Mouse (Mus musculus): ENCODE results near the gene Reln. TPM values are rescaled to one million over a fixed set of nuclear protein-coding genes. Genes with fewer than 3 reads are reported as not detected.

Reln gene
- polyA plus RNA-seq, 1 experiment from 2014 or later, result 118 TPM

DNA sequence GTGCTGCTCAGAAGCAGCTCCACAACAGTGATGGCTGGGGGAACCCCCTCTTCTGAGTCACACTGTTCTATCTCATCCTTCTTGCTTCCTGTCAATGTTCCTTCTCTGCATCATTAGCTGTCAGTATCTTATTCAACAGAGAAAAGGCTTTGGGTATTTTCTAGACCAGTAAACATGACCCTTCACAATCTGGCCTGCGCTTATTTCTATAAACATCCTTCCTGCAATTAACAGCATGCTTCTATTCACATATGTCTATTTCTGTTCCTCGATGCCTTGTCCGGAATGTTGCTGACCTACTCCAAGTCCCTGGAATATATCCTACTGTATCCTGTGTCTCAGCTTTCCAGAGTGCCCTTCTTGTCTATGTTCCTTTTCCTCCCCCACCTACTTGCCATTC is 89.2 kb downstream of the Reln start:
- WGBS, result 91% methylated on average over 3 of the region's 3 CpGs
- no peaks in the 10 kb centered on the region for H3K36me3 ChIP-seq (ENCODE audit: control insufficient read depth, insufficient read depth, low read length)
- H3K27me3 ChIP-seq (ENCODE audit: control insufficient read depth, insufficient read depth, low read length), result no peaks in the 10 kb centered on the region
- no peaks in the 10 kb centered on the region for H3K9me3 ChIP-seq (ENCODE audit: control insufficient read depth, low read length)
- H3K4me2 ChIP-seq (ENCODE audit: low read depth, low read length), result no peak overlapping the region
- no peak overlapping the region for H3K4me3 ChIP-seq (ENCODE audit: low read depth, low read length)
- H3K4me1 ChIP-seq (ENCODE audit: control insufficient read depth, insufficient read depth, low read length), result no peaks in the 10 kb centered on the region
- ATAC-seq (ENCODE audit: low read depth), result no peak
- H3K27ac ChIP-seq (ENCODE audit: low read depth, low read length), result no peak overlapping the region
- H3K9ac ChIP-seq (replicated peaks; ENCODE audit: low read depth, low read length), result no peak overlapping the region

DNA sequence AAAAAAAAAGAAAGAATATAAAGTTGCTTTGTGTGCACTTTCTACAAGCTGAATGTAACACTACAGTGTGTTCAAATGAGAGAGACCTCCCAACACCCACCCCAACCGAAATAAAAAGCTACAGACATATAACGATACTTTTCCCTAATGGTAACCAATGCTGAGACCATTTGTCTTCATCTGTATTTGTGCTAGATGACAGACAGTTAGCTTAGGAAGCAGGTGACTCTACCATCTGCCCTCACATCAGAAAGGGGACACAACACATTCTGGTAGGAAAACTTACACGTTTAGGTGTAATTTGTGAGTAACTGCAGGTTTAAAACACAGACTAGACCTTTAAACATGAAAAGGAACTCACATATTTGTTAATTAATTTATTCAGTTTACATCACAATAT is 90.6 kb downstream of the Reln start:
- WGBS, result 67% methylated on average over 3 of the region's 3 CpGs
- Histone ChIP-seq H3K27me3 (ENCODE audit: control insufficient read depth, insufficient read depth, low read length) (no peaks in the 10 kb centered on the region), H3K9ac (replicated peaks; ENCODE audit: low read depth, low read length) (no peak overlapping the region), H3K36me3 (ENCODE audit: control insufficient read depth, insufficient read depth, low read length) (no peaks in the 10 kb centered on the region), H3K4me3 (ENCODE audit: low read depth, low read length) (no peak overlapping the region), H3K4me1 (ENCODE audit: control insufficient read depth, insufficient read depth, low read length) (no peaks in the 10 kb centered on the region), H3K27ac (ENCODE audit: low read depth, low read length) (no peak overlapping the region), H3K9me3 (ENCODE audit: control insufficient read depth, low read length) (no peaks in the 10 kb centered on the region), H3K4me2 (ENCODE audit: low read depth, low read length) (no peak overlapping the region)
- ATAC-seq (ENCODE audit: low read depth), result no peak

DNA sequence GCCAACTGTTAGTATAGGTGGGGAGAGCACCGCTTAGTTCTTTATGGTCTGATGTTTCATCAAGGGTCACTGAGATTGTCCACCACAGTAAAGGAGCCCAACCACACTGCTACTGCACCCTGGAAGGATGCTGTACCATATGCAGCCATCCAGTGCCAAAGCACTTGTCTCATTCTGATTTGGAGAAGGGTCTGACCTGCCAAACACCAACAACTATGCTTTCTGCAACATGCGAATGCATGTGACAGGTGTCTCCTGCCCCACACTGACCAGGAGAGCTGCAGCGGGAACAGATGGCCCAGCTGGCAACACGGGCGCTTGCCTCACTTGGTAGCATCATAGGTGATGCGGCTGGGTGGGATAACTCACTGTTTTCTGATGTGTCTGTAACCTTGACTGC is 91.2 kb downstream of the Reln start:
- H3K4me3 ChIP-seq (ENCODE audit: low read depth, low read length), result no peak overlapping the region
- no peak overlapping the region for H3K4me2 ChIP-seq (ENCODE audit: low read depth, low read length)
- no peaks in the 10 kb centered on the region for H3K4me1 ChIP-seq (ENCODE audit: control insufficient read depth, insufficient read depth, low read length)
- H3K27ac ChIP-seq (ENCODE audit: low read depth, low read length), result no peak overlapping the region
- no peak for ATAC-seq (ENCODE audit: low read depth)
- no peak overlapping the region for H3K9ac ChIP-seq (replicated peaks; ENCODE audit: low read depth, low read length)
- WGBS, result 92% methylated on average over 6 of the region's 6 CpGs
- H3K27me3 ChIP-seq (ENCODE audit: control insufficient read depth, insufficient read depth, low read length), result no peaks in the 10 kb centered on the region
- no peaks in the 10 kb centered on the region for H3K9me3 ChIP-seq (ENCODE audit: control insufficient read depth, low read length)
- no peaks in the 10 kb centered on the region for H3K36me3 ChIP-seq (ENCODE audit: control insufficient read depth, insufficient read depth, low read length)

DNA sequence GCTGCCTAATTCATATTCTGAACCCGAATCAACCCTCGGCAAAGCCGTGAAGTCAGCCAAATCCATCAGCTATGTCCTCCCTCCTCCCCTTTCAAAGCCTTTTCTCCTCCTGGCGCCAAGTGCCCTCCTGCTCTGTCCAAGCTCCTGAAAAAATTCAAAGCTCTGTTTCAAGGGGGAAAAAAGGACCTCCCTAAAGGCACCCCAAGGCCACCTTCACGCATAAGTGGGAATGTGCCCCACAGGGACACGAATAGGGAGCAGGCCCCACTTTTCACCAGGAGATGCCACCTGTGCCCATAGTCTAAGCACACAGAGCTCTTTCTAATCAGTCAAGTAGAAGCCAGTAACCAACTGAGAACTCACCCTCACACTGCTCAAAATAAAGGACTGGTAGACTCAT is 96.7 kb downstream of the Reln start:
- H3K9ac ChIP-seq (replicated peaks; ENCODE audit: low read depth, low read length), result no peak overlapping the region
- no peak overlapping the region for H3K4me3 ChIP-seq (ENCODE audit: low read depth, low read length)
- H3K27me3 ChIP-seq (ENCODE audit: control insufficient read depth, insufficient read depth, low read length), result no peaks in the 10 kb centered on the region
- H3K4me1 ChIP-seq (ENCODE audit: control insufficient read depth, insufficient read depth, low read length), result peaks cover 4% of the 10 kb centered on the region; the same call in 1 of the 2 replicates
- no peaks in the 10 kb centered on the region for H3K36me3 ChIP-seq (ENCODE audit: control insufficient read depth, insufficient read depth, low read length)
- 55% methylated on average over 6 of the region's 6 CpGs for WGBS
- no peaks in the 10 kb centered on the region for H3K9me3 ChIP-seq (ENCODE audit: control insufficient read depth, low read length)
- H3K27ac ChIP-seq (ENCODE audit: low read depth, low read length), result no peak overlapping the region
- ATAC-seq (ENCODE audit: low read depth), result no peak
- no peak overlapping the region for H3K4me2 ChIP-seq (ENCODE audit: low read depth, low read length)

DNA sequence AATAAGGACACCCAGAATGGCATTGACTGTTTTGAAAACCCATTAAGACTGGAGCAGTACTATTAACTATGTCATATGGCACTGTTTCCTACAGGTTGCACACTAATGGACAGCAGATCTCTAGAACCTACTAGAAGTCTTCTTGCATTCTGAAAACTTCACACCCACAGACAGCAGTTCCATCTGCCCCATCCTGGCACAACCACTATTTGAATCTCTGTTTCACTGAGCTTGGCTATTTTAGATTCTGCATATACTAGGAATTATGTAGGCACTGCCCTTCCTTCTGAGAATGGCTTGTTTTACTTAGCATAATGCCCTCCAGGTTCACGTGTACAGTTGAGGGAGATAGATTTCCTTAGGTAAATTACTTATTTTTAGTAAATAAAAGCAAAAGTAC is 99.4 kb downstream of the Reln start:
- 93% methylated on average over 1 of the region's 1 CpGs for WGBS

DNA sequence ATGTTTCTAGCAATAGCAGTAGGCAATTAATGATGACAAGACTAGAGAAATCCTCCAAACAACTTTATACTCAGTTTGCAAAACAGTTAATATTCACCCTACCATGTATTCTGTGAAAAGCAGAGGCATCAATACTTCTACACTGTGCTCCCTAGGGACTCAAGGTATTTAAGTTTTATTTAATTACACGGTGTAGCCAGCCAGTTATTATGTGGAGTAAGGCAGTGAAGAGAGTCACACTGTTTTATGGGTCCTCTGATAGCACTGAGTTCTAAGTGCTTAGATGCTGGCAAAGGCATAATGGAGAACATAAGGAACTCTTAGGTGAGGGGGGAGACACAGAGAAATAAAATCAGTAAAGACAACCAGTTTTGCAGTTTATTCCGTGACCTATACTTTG is 101.0 kb downstream of the Reln start:
- Histone ChIP-seq H3K9me3 (ENCODE audit: control insufficient read depth, low read length) (no peaks in the 10 kb centered on the region), H3K36me3 (ENCODE audit: control insufficient read depth, insufficient read depth, low read length) (no peaks in the 10 kb centered on the region), H3K27ac (ENCODE audit: low read depth, low read length) (no peak overlapping the region), H3K27me3 (ENCODE audit: control insufficient read depth, insufficient read depth, low read length) (no peaks in the 10 kb centered on the region), H3K4me1 (ENCODE audit: control insufficient read depth, insufficient read depth, low read length) (peaks cover 4% of the 10 kb centered on the region; the same call in 1 of the 2 replicates), H3K4me2 (ENCODE audit: low read depth, low read length) (no peak overlapping the region), H3K9ac (replicated peaks; ENCODE audit: low read depth, low read length) (no peak overlapping the region), H3K4me3 (ENCODE audit: low read depth, low read length) (no peak overlapping the region)
- WGBS, result 25% methylated on average over 2 of the region's 2 CpGs
- peak; percentile 89 for ATAC-seq (ENCODE audit: low read depth)

More for the DNA sequence above, 99.4 kb downstream of the Reln start:
- no peak for ATAC-seq (ENCODE audit: low read depth)
- Histone ChIP-seq H3K9ac (replicated peaks; ENCODE audit: low read depth, low read length) (no peak overlapping the region), H3K9me3 (ENCODE audit: control insufficient read depth, low read length) (no peaks in the 10 kb centered on the region), H3K36me3 (ENCODE audit: control insufficient read depth, insufficient read depth, low read length) (no peaks in the 10 kb centered on the region), H3K4me2 (ENCODE audit: low read depth, low read length) (no peak overlapping the region), H3K27me3 (ENCODE audit: control insufficient read depth, insufficient read depth, low read length) (no peaks in the 10 kb centered on the region), H3K27ac (ENCODE audit: low read depth, low read length) (no peak overlapping the region), H3K4me3 (ENCODE audit: low read depth, low read length) (no peak overlapping the region), H3K4me1 (ENCODE audit: control insufficient read depth, insufficient read depth, low read length) (peaks cover 4% of the 10 kb centered on the region; the same call in 1 of the 2 replicates)

DNA sequence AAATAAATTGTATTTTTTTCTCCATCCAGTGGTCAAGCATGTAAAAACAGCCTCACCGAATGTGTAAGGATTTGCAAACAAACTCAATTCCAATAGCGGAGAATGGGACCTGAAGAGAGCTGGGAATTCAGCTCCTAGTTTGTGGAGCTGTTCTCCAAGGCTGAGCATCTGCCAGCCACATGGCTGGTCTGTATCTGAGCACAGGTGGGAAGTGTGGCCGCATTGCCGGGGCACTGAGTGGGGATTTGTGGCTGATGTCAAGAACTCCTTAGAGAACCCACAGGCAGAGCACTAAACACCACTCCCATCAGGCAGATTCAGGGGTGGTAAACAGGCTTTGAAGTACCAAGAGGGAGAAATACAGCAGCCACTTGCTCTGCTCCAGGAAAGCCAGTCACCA is 102.9 kb downstream of the Reln start:
- no peak overlapping the region for H3K4me2 ChIP-seq (ENCODE audit: low read depth, low read length)
- ATAC-seq (ENCODE audit: low read depth), result no peak

DNA sequence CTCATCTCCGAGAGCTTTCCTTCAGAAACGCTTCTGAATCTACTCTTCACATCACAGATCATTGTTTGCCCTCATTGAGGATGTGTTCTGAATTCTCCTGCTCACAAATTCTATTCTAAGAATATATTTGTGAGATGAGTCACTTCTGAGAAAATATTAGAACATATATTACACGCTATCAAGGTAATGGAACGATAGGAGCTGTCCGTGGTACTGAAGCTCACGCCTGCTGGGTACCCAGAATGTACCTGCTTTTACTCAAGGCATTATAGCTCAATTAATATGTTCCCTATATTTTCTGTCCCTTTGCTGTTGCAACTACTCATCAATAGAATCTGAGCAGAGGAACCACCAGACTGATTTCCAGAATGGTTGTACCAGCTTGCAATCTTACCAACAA is 107.7 kb downstream of the Reln start:
- Histone ChIP-seq H3K9ac (replicated peaks; ENCODE audit: low read depth, low read length) (no peak overlapping the region), H3K4me3 (ENCODE audit: low read depth, low read length) (no peak overlapping the region), H3K4me2 (ENCODE audit: low read depth, low read length) (no peak overlapping the region), H3K9me3 (ENCODE audit: control insufficient read depth, low read length) (no peaks in the 10 kb centered on the region), H3K4me1 (ENCODE audit: control insufficient read depth, insufficient read depth, low read length) (no peaks in the 10 kb centered on the region), H3K27ac (ENCODE audit: low read depth, low read length) (no peak overlapping the region), H3K36me3 (ENCODE audit: control insufficient read depth, insufficient read depth, low read length) (no peaks in the 10 kb centered on the region), H3K27me3 (ENCODE audit: control insufficient read depth, insufficient read depth, low read length) (no peaks in the 10 kb centered on the region)
- no peak for ATAC-seq (ENCODE audit: low read depth)
- 73% methylated on average over 6 of the region's 6 CpGs for WGBS

More for the DNA sequence above, 102.9 kb downstream of the Reln start:
- 75% methylated on average over 4 of the region's 4 CpGs for WGBS
- Histone ChIP-seq H3K27me3 (ENCODE audit: control insufficient read depth, insufficient read depth, low read length) (no peaks in the 10 kb centered on the region), H3K4me3 (ENCODE audit: low read depth, low read length) (no peak overlapping the region), H3K27ac (ENCODE audit: low read depth, low read length) (no peak overlapping the region), H3K9me3 (ENCODE audit: control insufficient read depth, low read length) (no peaks in the 10 kb centered on the region), H3K4me1 (ENCODE audit: control insufficient read depth, insufficient read depth, low read length) (peaks cover 4% of the 10 kb centered on the region; the same call in 1 of the 2 replicates), H3K36me3 (ENCODE audit: control insufficient read depth, insufficient read depth, low read length) (no peaks in the 10 kb centered on the region), H3K9ac (replicated peaks; ENCODE audit: low read depth, low read length) (no peak overlapping the region)

DNA sequence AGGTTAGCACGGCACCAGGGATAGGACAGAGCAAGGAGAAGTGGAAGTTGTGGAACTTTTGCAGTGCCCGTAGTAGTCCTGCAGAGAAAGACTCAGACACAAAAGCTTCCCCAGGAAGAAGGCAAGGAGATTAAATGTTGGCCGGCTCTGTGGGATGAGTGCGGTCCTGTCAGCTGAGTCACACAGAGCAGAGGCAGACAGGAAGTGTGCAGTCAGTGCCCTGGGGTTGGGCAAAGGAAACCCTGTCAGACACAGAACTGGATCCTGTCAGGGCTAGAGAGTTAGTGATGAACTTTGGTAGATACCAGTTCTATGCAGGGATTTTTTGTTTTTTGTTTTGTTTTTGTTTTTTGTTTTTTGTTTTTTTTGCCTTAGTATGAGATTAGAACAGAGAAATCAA is 120.0 kb downstream of the Reln start:
- Histone ChIP-seq H3K27ac (ENCODE audit: low read depth, low read length) (no peak overlapping the region), H3K9ac (replicated peaks; ENCODE audit: low read depth, low read length) (no peak overlapping the region), H3K36me3 (ENCODE audit: control insufficient read depth, insufficient read depth, low read length) (no peaks in the 10 kb centered on the region), H3K4me1 (ENCODE audit: control insufficient read depth, insufficient read depth, low read length) (no peaks in the 10 kb centered on the region), H3K27me3 (ENCODE audit: control insufficient read depth, insufficient read depth, low read length) (no peaks in the 10 kb centered on the region), H3K4me2 (ENCODE audit: low read depth, low read length) (no peak overlapping the region), H3K4me3 (ENCODE audit: low read depth, low read length) (no peak overlapping the region), H3K9me3 (ENCODE audit: control insufficient read depth, low read length) (no peaks in the 10 kb centered on the region)
- no peak for ATAC-seq (ENCODE audit: low read depth)
- 83% methylated on average over 4 of the region's 4 CpGs for WGBS

DNA sequence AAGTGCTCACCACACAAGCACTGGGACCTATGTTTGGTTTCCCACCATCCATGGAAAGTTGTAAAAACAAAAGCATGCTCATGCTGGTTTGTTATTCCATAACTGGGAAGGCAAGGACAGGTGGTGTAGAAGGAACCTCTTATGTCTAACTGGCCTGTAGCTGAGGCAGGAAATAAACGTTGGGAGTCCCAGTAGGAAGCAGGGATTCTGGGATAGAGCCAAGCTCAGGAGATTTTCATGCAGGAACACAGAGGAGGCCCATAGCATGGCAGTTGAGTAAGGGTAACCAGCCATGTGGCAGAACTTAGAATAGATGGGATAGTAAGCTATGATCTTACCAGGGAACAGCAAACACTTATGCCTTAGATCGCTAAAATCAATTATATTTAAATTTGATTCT is 120.6 kb downstream of the Reln start:
- Histone ChIP-seq H3K36me3 (ENCODE audit: control insufficient read depth, insufficient read depth, low read length) (no peaks in the 10 kb centered on the region), H3K9me3 (ENCODE audit: control insufficient read depth, low read length) (no peaks in the 10 kb centered on the region), H3K27ac (ENCODE audit: low read depth, low read length) (no peak overlapping the region), H3K4me3 (ENCODE audit: low read depth, low read length) (no peak overlapping the region), H3K27me3 (ENCODE audit: control insufficient read depth, insufficient read depth, low read length) (no peaks in the 10 kb centered on the region), H3K9ac (replicated peaks; ENCODE audit: low read depth, low read length) (no peak overlapping the region), H3K4me2 (ENCODE audit: low read depth, low read length) (no peak overlapping the region), H3K4me1 (ENCODE audit: control insufficient read depth, insufficient read depth, low read length) (no peaks in the 10 kb centered on the region)
- WGBS, result 77% methylated on average over 2 of the region's 2 CpGs
- no peak for ATAC-seq (ENCODE audit: low read depth)
